In the genomic region with DNA sequence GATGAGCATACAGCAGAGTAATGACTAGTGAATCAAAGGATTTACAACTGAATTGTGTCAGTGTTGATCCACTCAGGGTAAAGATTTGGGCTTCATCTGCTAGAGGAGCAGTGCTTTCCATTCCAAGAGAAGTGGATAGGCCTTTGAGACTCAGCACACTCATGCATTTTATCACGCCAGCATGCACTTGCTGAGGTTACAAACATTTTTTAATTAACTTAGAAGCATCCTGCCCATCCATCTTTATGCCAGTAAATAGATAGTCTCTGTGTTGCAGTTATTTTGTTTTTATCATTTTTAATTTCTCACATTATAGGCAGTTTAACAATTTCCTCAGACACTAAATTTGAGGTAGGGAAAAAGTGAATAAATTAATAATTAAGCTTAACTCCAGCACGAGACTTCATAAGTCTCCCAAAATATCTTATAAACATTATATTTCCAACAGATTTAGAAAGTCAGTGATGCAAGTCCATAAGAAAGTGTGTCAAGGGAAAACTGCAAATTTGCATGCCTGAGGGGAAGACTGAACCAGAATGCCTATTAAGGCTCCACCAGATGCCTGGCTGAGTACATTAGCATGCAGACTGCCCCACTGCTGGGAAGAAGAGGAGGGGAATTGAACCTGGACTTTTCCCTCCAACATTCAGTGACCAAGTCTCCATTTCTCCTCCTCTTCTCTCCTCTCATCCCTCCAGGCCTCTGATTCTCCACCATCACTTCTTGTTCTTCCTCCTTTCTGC, we compare ENCODE assay signal across 32 mouse cellular contexts.
DNase-seq lines count a peak whose midpoint lies in the region; ATAC-seq lines count a peak whose summit lies in the region.
"Had no signal": no experiment of that assay in that cellular context is flagged by ENCODE, and none has a peak within 500 bp of the region (broad histone marks: within the 10 kb centered on the region; RNA-seq: fewer than 3 reads in every experiment).

No protein-coding gene starts in this region.

- H3K4me1 ChIP-seq in hindbrain, embryonic 15.5 days (replicated peaks) = no peaks in the 10 kb centered on the region
- H3K4me1 ChIP-seq in hindbrain, embryonic 11.5 days (replicated peaks; ENCODE audit: control insufficient read depth, insufficient read depth, low read length) = no peaks in the 10 kb centered on the region
- no peaks in the 10 kb centered on the region for H3K4me1 ChIP-seq in neural tube, embryonic 11.5 days (ENCODE audit: control insufficient read depth, insufficient read depth, low read length)
- H3K4me1 ChIP-seq: embryonic facial prominence, embryonic 10.5 days; embryonic facial prominence, embryonic 15.5 days; forebrain, embryonic 12.5 days; heart, embryonic 10.5 days; heart, embryonic 15.5 days; limb, embryonic 13.5 days; lung, embryonic 15.5 days; midbrain, embryonic 12.5 days had no signal

- no peaks in the 10 kb centered on the region for H3K27me3 ChIP-seq in hindbrain, embryonic 15.5 days
- no peaks in the 10 kb centered on the region for H3K27me3 ChIP-seq in hindbrain, embryonic 11.5 days (ENCODE audit: control insufficient read depth, insufficient read depth, low read length)
- H3K27me3 ChIP-seq in neural tube, embryonic 11.5 days (ENCODE audit: control insufficient read depth, insufficient read depth, low read length) = no peaks in the 10 kb centered on the region
- H3K27me3 ChIP-seq: embryonic facial prominence, embryonic 15.5 days; forebrain, embryonic 12.5 days; heart, embryonic 15.5 days; limb, embryonic 13.5 days; lung, embryonic 15.5 days; midbrain, embryonic 12.5 days had no signal

- whole genome bisulfite sequencing in hindbrain, embryonic 15.5 days = 48% methylated on average over 2 of the region's 2 CpGs
- 86% methylated on average over 2 of the region's 2 CpGs for WGBS in hindbrain, embryonic 11.5 days
- 87% methylated on average over 2 of the region's 2 CpGs for WGBS in neural tube, embryonic 11.5 days

- ATAC-seq in hindbrain, embryonic 15.5 days (ENCODE audit: low FRiP score, low read depth) = no peak
- ATAC-seq in hindbrain, embryonic 11.5 days (ENCODE audit: low FRiP score) = no peak
- ATAC-seq in neural tube, embryonic 11.5 days (ENCODE audit: insufficient read depth, low FRiP score, low TSS enrichment) = no peak
- ATAC-seq: forebrain, postnatal 0 days; inflammation-experienced regulatory T-cells, adult 6 months had no signal

- DNase-seq in cerebellum, adult 9-10 months = peak; percentile 2
- no peak for DNase-seq in cerebellum, postnatal 25 days
- DNase-seq in hindbrain, embryonic 11.5 days (ENCODE audit: low spot score) = no peak
- peak; percentile 12 for DNase-seq in neural tube, embryonic 11.5 days (ENCODE audit: low spot score)
- DNase-seq in neural tube, embryonic 10.5 days (ENCODE audit: extremely low spot score, low spot score) = no peak
- DNase-seq in kidney, postnatal 36 days = no peak
- no peak for DNase-seq in left cerebral cortex, adult 8-10 months (ENCODE audit: low spot score in 2 of 2)
- DNase-seq: adrenal gland, adult 8-10 months; cerebellum, adult 11 months; cerebellum, postnatal 14 days; forebrain, postnatal 0 days; gastrocnemius, postnatal 14 days; heart, adult 11 months; kidney, adult 11 months; kidney, postnatal 14 days; right cerebral cortex, postnatal 4 days; thymus, adult 2 months; thymus, postnatal 36 days had no signal

- H3K27ac ChIP-seq in hindbrain, embryonic 15.5 days (replicated peaks) = 0 out of 2 replicates have a peak overlapping the region, but pooled peaks have one; percentile 34
- H3K27ac ChIP-seq in hindbrain, embryonic 11.5 days (ENCODE audit: low read depth, low read length) = no peak overlapping the region
- no peak overlapping the region for H3K27ac ChIP-seq in neural tube, embryonic 11.5 days (ENCODE audit: low read depth, low read length)
- H3K27ac ChIP-seq: embryonic facial prominence, embryonic 10.5 days; embryonic facial prominence, embryonic 15.5 days; forebrain, embryonic 12.5 days; heart, embryonic 10.5 days; heart, embryonic 15.5 days; left cerebral cortex, adult 2 months; limb, embryonic 13.5 days; lung, embryonic 15.5 days; midbrain, embryonic 12.5 days; stomach, postnatal 0 days had no signal

- no peak overlapping the region for H3K9ac ChIP-seq in hindbrain, embryonic 15.5 days
- H3K9ac ChIP-seq in hindbrain, embryonic 11.5 days (ENCODE audit: low read depth, low read length) = no peak overlapping the region
- no peak overlapping the region for H3K9ac ChIP-seq in neural tube, embryonic 11.5 days (ENCODE audit: low read length)
- H3K9ac ChIP-seq: embryonic facial prominence, embryonic 15.5 days; forebrain, embryonic 12.5 days; forebrain, postnatal 0 days; heart, embryonic 15.5 days; limb, embryonic 13.5 days; lung, embryonic 15.5 days; midbrain, embryonic 12.5 days had no signal

- H3K4me3 ChIP-seq in hindbrain, embryonic 15.5 days = no peak overlapping the region
- no peak overlapping the region for H3K4me3 ChIP-seq in hindbrain, embryonic 11.5 days (ENCODE audit: low read depth, low read length)
- no peak overlapping the region for H3K4me3 ChIP-seq in neural tube, embryonic 11.5 days (ENCODE audit: low read depth, low read length)
- H3K4me3 ChIP-seq: embryonic facial prominence, embryonic 10.5 days; embryonic facial prominence, embryonic 15.5 days; forebrain, embryonic 12.5 days; heart, embryonic 10.5 days; heart, embryonic 15.5 days; left cerebral cortex, adult 2 months; limb, embryonic 13.5 days; lung, embryonic 15.5 days; midbrain, embryonic 12.5 days had no signal

- H3K4me2 ChIP-seq in hindbrain, embryonic 15.5 days = no peak overlapping the region
- no peak overlapping the region for H3K4me2 ChIP-seq in hindbrain, embryonic 11.5 days (replicated peaks; ENCODE audit: low read depth, low read length)
- H3K4me2 ChIP-seq in neural tube, embryonic 11.5 days (ENCODE audit: low read depth) = no peak overlapping the region
- H3K4me2 ChIP-seq: embryonic facial prominence, embryonic 15.5 days; forebrain, embryonic 12.5 days; heart, embryonic 15.5 days; limb, embryonic 13.5 days; liver, embryonic 11.5 days; lung, embryonic 15.5 days; midbrain, embryonic 12.5 days had no signal

- no peaks in the 10 kb centered on the region for H3K9me3 ChIP-seq in hindbrain, embryonic 15.5 days
- H3K9me3 ChIP-seq in hindbrain, embryonic 11.5 days (ENCODE audit: control insufficient read depth, low read length) = no peaks in the 10 kb centered on the region
- no peaks in the 10 kb centered on the region for H3K9me3 ChIP-seq in neural tube, embryonic 11.5 days (ENCODE audit: control insufficient read depth, low read length)
- H3K9me3 ChIP-seq: embryonic facial prominence, embryonic 10.5 days; embryonic facial prominence, embryonic 15.5 days; forebrain, embryonic 12.5 days; G1E; heart, embryonic 10.5 days; heart, embryonic 15.5 days; limb, embryonic 13.5 days; lung, embryonic 15.5 days; midbrain, embryonic 12.5 days had no signal

- H3K36me3 ChIP-seq in hindbrain, embryonic 15.5 days = no peaks in the 10 kb centered on the region
- H3K36me3 ChIP-seq in hindbrain, embryonic 11.5 days (ENCODE audit: control insufficient read depth, insufficient read depth, low read length) = no peaks in the 10 kb centered on the region
- H3K36me3 ChIP-seq in neural tube, embryonic 11.5 days (ENCODE audit: control insufficient read depth, insufficient read depth, low read length) = no peaks in the 10 kb centered on the region
- H3K36me3 ChIP-seq: embryonic facial prominence, embryonic 10.5 days; embryonic facial prominence, embryonic 15.5 days; forebrain, embryonic 12.5 days; G1E; heart, embryonic 10.5 days; heart, embryonic 15.5 days; limb, embryonic 13.5 days; lung, embryonic 15.5 days; midbrain, embryonic 12.5 days had no signal

Comparison
In these comparisons a context has a peak if more than half of its experiments do, and no peak if none do; other contexts are left out.
1. DNase-seq: peak in cerebellum, adult 9-10 months (single experiment) and neural tube, embryonic 11.5 days (single experiment); none in cerebellum, postnatal 25 days (0 of 2), hindbrain, embryonic 11.5 days (single experiment), neural tube, embryonic 10.5 days (single experiment), kidney, postnatal 36 days (0 of 2) and left cerebral cortex, adult 8-10 months (0 of 2).